Mouse (Mus musculus): ENCODE data around the gene Caskin1. TPM values are rescaled to one million over a fixed set of nuclear protein-coding genes. Genes with fewer than 3 reads are reported as not detected.
"Not testable (repeated sequence)": the region's sequence is repeated elsewhere in the genome, so short reads cannot be mapped to it uniquely, and the experiment has no call there.

Gene Caskin1
- under 1 TPM; 0.05 TPM for total RNA-seq (2021)
- long read RNA-seq, experiment 1: 0 reads
- long read RNA-seq, experiment 2: 0 reads

DNA sequence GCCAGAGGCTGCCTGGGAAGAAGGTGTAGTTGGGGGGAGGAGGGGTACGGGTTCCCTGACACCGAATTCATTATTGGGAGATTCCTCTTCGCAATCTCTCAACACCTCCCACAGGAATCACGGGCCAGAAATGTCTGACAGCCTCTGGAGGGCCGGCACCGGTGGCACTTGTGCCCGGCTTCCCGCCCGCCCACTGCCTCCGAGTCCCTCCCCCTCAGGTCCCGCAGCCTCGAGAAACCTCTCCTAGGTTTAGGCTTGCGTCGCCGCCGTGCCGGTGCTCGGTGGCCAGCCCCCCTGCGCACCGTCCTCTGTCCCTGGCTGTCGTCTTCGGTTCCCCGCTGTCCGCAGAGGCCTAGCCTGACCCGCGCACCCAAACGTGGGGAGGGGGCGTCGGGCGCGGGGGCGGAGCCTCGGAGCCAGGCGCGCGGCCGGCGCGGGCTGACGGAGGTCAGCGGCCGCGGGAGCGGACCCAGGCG lies at the start of gene Caskin1:
TSS of gene Caskin1 (plus strand) at position 416 of the 476 bp plus-strand sequence.
- intact Hi-C loops (cut with DNase I): no loop called here
- DNase-seq: no peak

DNA sequence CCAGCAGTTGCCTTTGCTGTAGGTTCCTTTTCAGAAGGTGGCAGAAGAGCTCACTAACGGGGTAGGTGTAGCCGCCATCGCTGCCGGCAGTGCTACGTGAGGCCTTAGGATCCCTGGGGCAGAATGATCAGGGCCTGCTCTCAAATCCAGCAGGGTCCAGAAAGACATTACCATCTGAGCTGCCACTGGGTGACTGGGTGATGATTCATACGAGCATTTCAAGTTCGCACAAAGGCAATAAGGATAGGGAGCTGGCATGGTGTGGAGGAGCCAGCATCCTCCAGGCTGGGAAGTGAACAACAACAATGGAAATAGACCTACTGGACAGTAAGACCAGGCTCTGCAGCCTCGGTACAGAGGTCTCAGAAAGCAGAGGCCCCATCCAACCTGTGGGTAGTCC lies 48.0 kb upstream of the Caskin1 start:
- intact Hi-C loops (cut with DNase I): no loop called here

GRCm38 (mm10) chr17:24441148-24441547 lies 47.3 kb upstream of the Caskin1 start:
- no peak for DNase-seq
- intact Hi-C loops (cut with DNase I): no loop called here

More for the DNA sequence above, 48.0 kb upstream of the Caskin1 start:
- DNase-seq: no peak

DNA sequence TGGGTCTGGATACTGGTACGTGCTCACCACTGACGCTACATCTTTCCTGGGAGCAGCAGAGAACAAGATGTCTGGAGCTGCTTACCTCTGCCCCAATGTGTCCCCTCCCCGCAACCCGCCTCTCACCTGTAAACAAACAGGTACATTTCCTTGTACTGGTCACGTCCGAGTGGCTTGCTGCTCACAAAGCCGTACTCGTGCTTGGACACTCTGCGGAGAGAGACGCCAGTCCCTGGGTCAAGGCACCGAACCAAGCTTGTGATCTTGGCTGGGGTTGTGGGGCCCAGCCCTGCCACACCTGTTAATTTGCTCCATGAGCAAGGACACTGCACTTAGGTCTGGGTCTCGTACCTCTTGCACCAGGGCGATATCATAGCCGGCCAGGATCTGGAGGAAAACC lies 46.3 kb upstream of the Caskin1 start:
- intact Hi-C loops (cut with DNase I): no loop called here
- DNase-seq: no peak

DNA sequence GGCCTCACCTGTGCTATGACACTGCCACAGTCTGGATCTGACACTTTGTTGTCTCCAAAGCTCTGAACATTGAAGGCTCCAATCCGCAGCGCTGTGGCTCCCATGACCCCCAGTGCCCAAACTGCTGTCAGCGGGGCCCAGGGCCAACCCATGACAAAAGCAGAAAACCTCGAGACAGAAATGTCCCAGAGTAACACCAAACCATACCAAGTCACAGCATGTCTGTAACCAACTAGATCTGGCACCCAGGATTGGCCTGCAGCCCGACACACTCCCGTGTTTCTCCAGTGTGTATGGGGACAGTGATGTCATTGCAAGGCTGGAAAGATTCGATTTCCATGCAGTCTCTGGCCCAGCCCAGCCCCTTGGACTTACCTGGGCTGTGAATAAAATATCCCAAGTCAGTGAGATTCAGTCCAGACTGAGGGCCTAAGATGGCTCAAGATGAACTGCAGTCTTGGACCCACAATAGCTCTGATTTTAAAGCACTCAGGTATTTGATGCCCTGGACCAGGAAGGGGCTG lies 45.7 kb upstream of the Caskin1 start, which contains the start of gene Dnase1l2:
TSS of gene Dnase1l2 (minus strand) at position 474 of the 524 bp plus-strand sequence.
- intact Hi-C loops (cut with DNase I): no loop called here
- DNase-seq: no peak

DNA sequence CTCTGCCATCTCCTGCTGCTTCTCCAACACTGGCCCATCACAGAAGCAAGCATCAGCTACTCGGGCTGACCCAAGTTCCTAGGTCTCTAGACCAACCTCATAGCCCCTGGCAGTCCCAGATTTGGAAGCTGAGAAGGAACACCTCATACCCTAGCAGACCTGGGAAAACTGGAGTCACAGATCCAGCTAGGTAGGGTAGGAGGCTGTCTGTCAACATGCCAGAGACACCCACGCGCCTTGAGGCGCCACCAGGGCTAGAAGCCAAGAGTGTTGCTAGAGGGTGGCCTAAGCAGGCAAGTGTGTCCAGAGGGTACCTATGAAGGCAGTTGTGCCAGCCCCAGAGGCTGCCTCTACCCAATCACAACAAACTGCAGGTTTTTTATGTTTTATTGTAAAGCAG lies 45.0 kb upstream of the Caskin1 start:
- DNase-seq: no peak
- intact Hi-C loops (cut with DNase I): no loop called here

GRCm38 (mm10) chr17:24446590-24446989 lies 41.8 kb upstream of the Caskin1 start:
- intact Hi-C loops (cut with DNase I): no loop called here
- DNase-seq: no peak

DNA sequence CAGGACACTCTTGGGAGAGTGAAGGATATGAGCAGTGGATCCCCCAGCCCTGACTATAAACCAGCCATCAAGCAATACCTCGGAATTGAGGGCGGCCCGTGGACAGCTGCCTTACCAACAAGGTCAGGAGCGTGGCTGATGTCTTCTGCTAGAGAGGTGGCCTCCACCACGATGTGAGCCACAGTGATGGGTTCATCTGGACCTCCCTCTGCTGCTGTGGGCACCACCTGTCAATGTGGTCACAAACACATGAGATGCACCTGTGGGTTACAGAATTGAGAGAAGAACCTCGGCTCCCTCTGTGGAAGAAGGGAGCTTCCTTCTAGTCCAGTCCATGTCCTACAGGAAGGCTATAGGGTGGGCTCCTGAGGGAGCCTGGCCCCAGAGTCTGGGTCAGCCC lies 38.9 kb upstream of the Caskin1 start:
- DNase-seq: no peak
- intact Hi-C loops (cut with DNase I): no loop called here

DNA sequence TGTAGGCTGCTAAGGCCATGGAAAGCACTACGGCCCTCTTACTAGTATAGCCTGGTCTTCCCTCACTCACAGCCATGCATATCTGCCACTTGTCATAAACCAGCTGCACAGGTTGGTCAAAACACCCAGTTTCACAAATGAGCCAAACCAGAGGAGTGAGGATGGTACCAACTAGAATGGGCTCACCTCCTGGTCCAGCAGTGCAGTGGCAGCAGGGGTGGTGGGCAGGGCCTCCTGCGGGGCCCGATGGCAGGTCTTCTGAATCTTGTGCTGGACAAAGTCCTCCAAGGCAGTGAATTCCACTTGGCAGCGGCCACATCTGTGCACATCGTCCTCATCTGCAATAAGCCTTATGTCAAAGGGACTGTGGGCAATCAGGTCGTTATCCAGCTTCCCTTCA lies 37.2 kb upstream of the Caskin1 start:
- DNase-seq: no peak
- intact Hi-C loops (cut with DNase I): no loop called here

GRCm38 (mm10) chr17:24453372-24453771 lies 35.0 kb upstream of the Caskin1 start:
- intact Hi-C loops (cut with DNase I): no loop called here
- no peak for DNase-seq

DNA sequence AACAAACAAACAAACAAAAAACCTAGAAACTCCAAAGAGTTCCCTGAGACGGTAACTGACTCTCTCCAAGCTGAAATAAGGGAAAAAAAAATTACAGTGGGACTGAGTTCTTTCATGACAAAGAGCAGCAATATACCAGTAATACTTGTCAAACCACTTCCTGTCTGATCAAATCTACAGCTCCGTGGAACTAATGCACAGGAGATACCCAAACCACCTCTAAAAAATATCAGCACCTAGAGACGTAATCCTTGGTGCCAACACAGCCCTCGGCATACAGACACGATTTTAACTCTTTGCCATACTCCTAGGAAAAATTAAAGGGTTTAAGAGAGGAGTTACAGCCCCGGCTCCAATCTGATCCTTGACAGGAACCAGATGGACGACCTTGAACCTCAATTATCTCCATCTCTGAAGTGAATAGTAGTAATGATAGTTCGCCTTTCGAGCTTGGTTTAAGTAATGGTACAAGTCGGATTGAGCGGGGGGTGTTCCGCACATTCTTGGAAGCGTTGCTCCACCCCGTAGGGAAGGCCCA lies 34.1 kb upstream of the Caskin1 start:
- DNase-seq: no peak
- intact Hi-C loops (cut with DNase I): no loop called here

DNA sequence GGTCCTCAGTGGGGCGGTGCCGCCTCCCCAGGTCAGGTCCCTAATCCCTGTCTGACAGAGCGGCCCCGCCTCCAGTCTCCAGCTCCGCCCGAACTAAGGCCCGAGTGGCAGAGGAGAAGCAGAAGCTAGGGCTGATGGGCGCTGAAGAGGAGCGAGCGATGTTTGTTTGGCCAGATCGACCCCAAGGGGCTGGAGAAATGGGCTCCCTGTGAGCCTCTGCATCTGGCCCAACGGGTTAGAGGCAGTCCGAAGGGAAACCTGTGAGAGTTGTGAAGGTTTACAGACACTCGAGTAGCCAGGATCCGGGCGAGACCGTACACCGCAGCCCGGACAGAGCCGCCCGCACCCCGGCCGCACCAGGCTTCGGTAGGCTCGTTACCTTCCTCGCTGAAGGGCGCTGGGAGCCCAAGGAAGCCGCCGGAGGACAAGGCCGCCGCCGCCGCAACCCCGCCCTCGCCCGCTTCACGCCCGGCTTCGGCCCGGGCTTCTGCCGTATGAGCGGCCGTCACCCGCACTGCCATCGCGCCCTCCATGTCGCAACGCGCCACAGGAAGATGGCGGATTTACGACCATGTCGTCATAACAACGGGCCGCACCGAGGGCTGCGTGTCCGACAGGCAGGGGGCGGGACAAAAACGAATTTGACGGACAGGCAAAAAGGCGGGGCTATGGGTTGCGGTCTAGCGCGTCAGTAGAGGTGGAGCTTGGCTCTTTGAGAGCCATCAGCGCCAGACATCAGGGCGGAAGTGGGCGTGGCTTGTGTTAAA lies 33.5 kb upstream of the Caskin1 start:
- intact Hi-C loops (cut with DNase I): no loop called here
- DNase-seq: peak; percentile 97 to 99

- DNase-seq; intact Hi-C loops (cut with DNase I): not testable (repeated sequence)
Measured at GRCm38 (mm10) chr17:24455523-24456206, 32.7 kb upstream of the Caskin1 start.

GRCm38 (mm10) chr17:24461580-24461979 lies 26.8 kb upstream of the Caskin1 start:
- intact Hi-C loops (cut with DNase I): no loop called here
- DNase-seq: no peak

- DNase-seq: no peak
- intact Hi-C loops (cut with DNase I): no loop called here
Measured at GRCm38 (mm10) chr17:24462932-24463331, 25.5 kb upstream of the Caskin1 start.

GRCm38 (mm10) chr17:24463374-24464133 lies 24.8 kb upstream of the Caskin1 start:
- intact Hi-C loops (cut with DNase I): no loop called here
- no peak for DNase-seq

GRCm38 (mm10) chr17:24468636-24469246 lies 19.7 kb upstream of the Caskin1 start:
- intact Hi-C loops (cut with DNase I): no loop called here
- DNase-seq: no peak

DNA sequence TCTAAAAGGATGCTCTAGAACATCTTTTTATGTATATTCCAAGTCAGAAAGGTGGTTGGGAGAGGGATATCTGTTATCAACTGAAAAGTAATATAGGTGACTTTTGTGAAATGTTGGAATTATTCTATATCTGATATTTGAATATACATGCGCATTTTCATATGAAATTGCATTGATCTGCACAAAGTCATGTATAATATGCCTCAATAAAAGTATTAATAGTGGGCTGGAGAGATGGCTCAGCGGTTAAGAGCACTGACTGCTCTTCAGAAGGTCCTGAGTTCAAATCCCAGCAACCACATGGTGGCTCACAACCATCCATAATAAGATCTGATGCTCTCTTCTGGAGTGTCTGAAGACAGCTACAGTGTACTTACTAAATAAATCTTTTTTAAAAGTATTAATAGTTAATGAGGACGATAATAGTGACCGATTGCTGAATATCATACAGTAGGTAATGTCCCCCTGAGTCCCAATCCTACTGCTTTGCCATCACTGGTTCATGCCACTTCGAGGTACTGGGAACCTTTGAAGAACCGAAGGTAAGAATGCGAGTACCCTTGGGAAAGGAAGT lies 19.0 kb upstream of the Caskin1 start:
- intact Hi-C loops (cut with DNase I): no loop called here
- no peak for DNase-seq

DNA sequence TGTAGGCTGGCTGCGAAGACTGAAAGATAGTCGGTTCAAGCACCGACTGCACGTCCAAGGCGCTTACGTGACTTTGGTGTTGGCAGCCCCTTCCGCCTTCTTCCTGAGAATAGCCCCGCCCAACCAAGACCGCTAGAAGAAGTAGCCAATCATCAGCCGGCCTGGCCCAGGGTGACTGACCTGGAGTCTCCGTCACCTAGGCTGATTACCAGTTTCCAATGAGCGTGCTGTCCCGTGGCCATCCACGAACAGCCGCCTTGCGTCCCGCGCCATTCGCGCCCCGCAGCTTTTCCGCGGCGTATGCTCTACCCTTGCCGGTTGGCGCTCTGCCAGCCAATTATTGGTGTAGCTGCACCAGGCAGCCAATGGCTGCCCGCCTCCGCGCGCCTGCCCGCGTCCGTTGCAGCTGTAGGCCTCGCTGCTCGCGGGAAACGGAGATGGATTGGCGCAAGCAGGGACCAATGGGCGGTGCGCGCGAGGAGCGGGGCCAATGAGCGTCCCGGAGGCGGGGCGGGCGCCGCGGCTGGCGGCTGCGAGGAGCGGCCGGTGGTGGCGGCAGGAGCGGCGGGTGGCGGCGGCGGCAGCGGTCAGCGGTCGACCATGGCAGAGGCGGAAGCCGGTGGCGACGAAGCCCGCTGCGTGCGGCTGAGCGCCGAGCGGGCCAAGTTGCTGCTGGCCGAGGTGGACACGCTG lies 18.3 kb upstream of the Caskin1 start, which contains the start of the genes E4f1 and Pgp:
TSS of gene E4f1 (minus strand) at position 404 of the 693 bp plus-strand sequence.
TSS of gene Pgp (plus strand) at position 483 of the 693 bp plus-strand sequence.
- DNase-seq: peak; percentile 98 to 99
- intact Hi-C loops (cut with DNase I): no loop called here
